Mouse (Mus musculus) liver, embryonic 15.5 days (tissue): ENCODE results near the gene Depdc1a. TPM values are rescaled to one million over a fixed set of nuclear protein-coding genes. Genes with fewer than 3 reads are reported as not detected.
"Not testable (repeated sequence)": the region's sequence is repeated elsewhere in the genome, so short reads cannot be mapped to it uniquely, and the experiment has no call there.

Experiments
- ATAC-seq: fragments of 200-750 bp; cut with Nextera tagmentation; 2 replicates; pipeline ENCODE4 v1.8.0; 2017; ENCODE audit warnings: moderate number of reproducible peaks, mild to moderate bottlenecking, moderate library complexity; ENCODE audit not compliant: insufficient read depth
- H3K27ac ChIP-seq: fragments of 300-500 bp; sonication (generic); replicated peaks from 2 replicates; pipeline ENCODE4 v1.5.1; 2015; ENCODE audit warnings: mild to moderate bottlenecking, inconsistent platforms
- H3K27me3 ChIP-seq: fragments of 300-500 bp; sonication (generic); 2 replicates; pipeline ENCODE4 v1.6.1; 2015; ENCODE audit warnings: mild to moderate bottlenecking, inconsistent platforms
- H3K36me3 ChIP-seq: fragments of 300-500 bp; sonication (generic); replicated peaks from 2 replicates; pipeline ENCODE4 v1.6.1; 2015; ENCODE audit warnings: moderate library complexity, mild to moderate bottlenecking, inconsistent platforms
- H3K4me1 ChIP-seq: fragments of 300-500 bp; sonication (generic); replicated peaks from 2 replicates; pipeline ENCODE4 v1.6.1; 2015; ENCODE audit warnings: inconsistent platforms
- H3K4me2 ChIP-seq: fragments of 300-500 bp; sonication (generic); 2 replicates; pipeline ENCODE4 v1.6.1; 2015; ENCODE audit warnings: moderate library complexity, mild to moderate bottlenecking, inconsistent platforms
- H3K4me3 ChIP-seq: fragments of 300-500 bp; sonication (generic); replicated peaks from 2 replicates; pipeline ENCODE4 v1.5.1; 2015; ENCODE audit warnings: mild to moderate bottlenecking, inconsistent platforms
- H3K9ac ChIP-seq: fragments of 300-500 bp; sonication (generic); 2 replicates; pipeline ENCODE4 v1.6.1; 2015; ENCODE audit warnings: moderate library complexity, mild to moderate bottlenecking, inconsistent platforms
- H3K9me3 ChIP-seq: fragments of 300-500 bp; sonication (generic); replicated peaks from 2 replicates; pipeline ENCODE4 v1.6.1; 2016; ENCODE audit warnings: inconsistent platforms
- WGBS: fragments of 180-500 bp; shearing (Covaris S2); methylation state at CpG from one replicate; pipeline ENCODE4 v1.1.7; 2015; ENCODE audit warnings: mixed read lengths; ENCODE audit not compliant: insufficient replicate concordance; 5-methylcytosine and 5-hydroxymethylcytosine counted together
- polyA plus RNA-seq: library from polyadenylated mRNA; unstranded; fragments of >200 nt; fragmentation: Nextera tagmentation; extraction: Ambion mirVana; gene quantifications from 2 replicates; pipeline ENCODE4 v1.2.1, GENCODE M21; 2015

The Depdc1a gene
- 22.0 and 24.8 TPM in 2 replicates for polyA plus RNA-seq

- Histone ChIP-seq H3K4me3 (peak within 1 kb of the TSS; percentile 78), H3K9me3 (no peaks in the 10 kb centered on the region), H3K27ac (peak within 1 kb of the TSS; percentile 82), H3K4me1 (peaks cover 5% of the 10 kb centered on the region), H3K36me3 (peaks cover 9% of the 10 kb centered on the region), H3K27me3 (no peaks in the 10 kb centered on the region), H3K9ac (peak within 1 kb of the TSS; percentile 79), H3K4me2 (peak within 1 kb of the TSS; percentile 81)
- WGBS: under 1% methylated on average over 28 of the region's 28 CpGs
- peak; percentile 100 for ATAC-seq
These were observed at the start of gene Depdc1a for GRCm38 (mm10) chr3:159495243-159495801. TSS of gene Depdc1a (plus strand) at chr3:159495433.

- 36% methylated on average over 1 of the region's 1 CpGs for WGBS
- Histone ChIP-seq H3K4me3 (no peak overlapping the region), H3K9me3 (no peaks in the 10 kb centered on the region), H3K36me3 (no peaks in the 10 kb centered on the region), H3K4me2 (no peak overlapping the region), H3K4me1 (no peaks in the 10 kb centered on the region), H3K27ac (no peak overlapping the region), H3K9ac (no peak overlapping the region), H3K27me3 (no peaks in the 10 kb centered on the region)
- no peak for ATAC-seq
These were observed 25.2 kb upstream of the Depdc1a start for GRCm38 (mm10) chr3:159470059-159470458.

GRCm38 (mm10) chr3:159475465-159475864 is 19.8 kb upstream of the Depdc1a start:
- H3K27me3 ChIP-seq: no peaks in the 10 kb centered on the region
- no peak overlapping the region for H3K9ac ChIP-seq
- H3K36me3 ChIP-seq: no peaks in the 10 kb centered on the region
- no peak overlapping the region for H3K27ac ChIP-seq
- 42% methylated on average over 1 of the region's 1 CpGs for WGBS
- no peaks in the 10 kb centered on the region for H3K9me3 ChIP-seq
- H3K4me3 ChIP-seq: no peak overlapping the region
- H3K4me1 ChIP-seq: no peaks in the 10 kb centered on the region
- no peak for ATAC-seq
- no peak overlapping the region for H3K4me2 ChIP-seq

GRCm38 (mm10) chr3:159477250-159477962 is 17.8 kb upstream of the Depdc1a start:
- H3K4me3 ChIP-seq: no peak overlapping the region
- no peak for ATAC-seq
- 42% methylated on average over 1 of the region's 1 CpGs for WGBS
- H3K4me2 ChIP-seq: no peak overlapping the region
- no peaks in the 10 kb centered on the region for H3K9me3 ChIP-seq
- no peaks in the 10 kb centered on the region for H3K36me3 ChIP-seq
- no peak overlapping the region for H3K27ac ChIP-seq
- no peak overlapping the region for H3K9ac ChIP-seq
- no peaks in the 10 kb centered on the region for H3K27me3 ChIP-seq
- no peaks in the 10 kb centered on the region for H3K4me1 ChIP-seq

GRCm38 (mm10) chr3:159494709-159495108 is 524 bp upstream of the Depdc1a start:
- Histone ChIP-seq H3K4me2 (peak overlapping the region; percentile 81), H3K27ac (peak overlapping the region; percentile 70; the same call in 1 of the 2 replicates)
- ATAC-seq: peak; percentile 47

GRCm38 (mm10) chr3:159508899-159509298 is 13.7 kb downstream of the Depdc1a start:
- ATAC-seq: no peak
- Histone ChIP-seq H3K27ac (no peak overlapping the region), H3K36me3 (peaks cover 7% of the 10 kb centered on the region), H3K9ac (no peak overlapping the region), H3K9me3 (no peaks in the 10 kb centered on the region), H3K27me3 (no peaks in the 10 kb centered on the region), H3K4me2 (no peak overlapping the region), H3K4me1 (no peaks in the 10 kb centered on the region), H3K4me3 (no peak overlapping the region)

More at GRCm38 (mm10) chr3:159494709-159495108, 524 bp upstream of the Depdc1a start:
- not testable (repeated sequence) for H3K36me3 ChIP-seq, H3K9me3 ChIP-seq, H3K27me3 ChIP-seq, H3K4me1 ChIP-seq
- peak overlapping the region; percentile 79 for H3K9ac ChIP-seq
- peak overlapping the region; percentile 78 for H3K4me3 ChIP-seq

- peaks cover 31% of the 10 kb centered on the region for H3K36me3 ChIP-seq
- ATAC-seq: no peak
- no peak overlapping the region for H3K9ac ChIP-seq
These were observed 33.3 kb downstream of the Depdc1a start for GRCm38 (mm10) chr3:159528563-159528962.

GRCm38 (mm10) chr3:159548303-159548702 is 53.1 kb downstream of the Depdc1a start:
- no peak overlapping the region for H3K9ac ChIP-seq
- no peaks in the 10 kb centered on the region for H3K9me3 ChIP-seq
- no peaks in the 10 kb centered on the region for H3K4me1 ChIP-seq
- no peak overlapping the region for H3K4me2 ChIP-seq
- H3K4me3 ChIP-seq: no peak overlapping the region
- H3K36me3 ChIP-seq: no peaks in the 10 kb centered on the region
- WGBS: 62% methylated on average over 3 of the region's 3 CpGs
- H3K27me3 ChIP-seq: no peaks in the 10 kb centered on the region
- ATAC-seq: no peak
- no peak overlapping the region for H3K27ac ChIP-seq

More at GRCm38 (mm10) chr3:159528563-159528962, 33.3 kb downstream of the Depdc1a start:
- no peak overlapping the region for H3K27ac ChIP-seq
- no peaks in the 10 kb centered on the region for H3K27me3 ChIP-seq
- no peak overlapping the region for H3K4me3 ChIP-seq
- H3K4me2 ChIP-seq: no peak overlapping the region
- H3K4me1 ChIP-seq: no peaks in the 10 kb centered on the region
- no peaks in the 10 kb centered on the region for H3K9me3 ChIP-seq

- Histone ChIP-seq H3K4me2 (no peak overlapping the region), H3K4me1 (no peaks in the 10 kb centered on the region), H3K36me3 (no peaks in the 10 kb centered on the region), H3K27me3 (no peaks in the 10 kb centered on the region), H3K9me3 (no peaks in the 10 kb centered on the region), H3K9ac (no peak overlapping the region), H3K27ac (no peak overlapping the region), H3K4me3 (no peak overlapping the region)
- no peak for ATAC-seq
These were observed 55.0 kb downstream of the Depdc1a start for GRCm38 (mm10) chr3:159550224-159550623.

Other genes with a start within 250 kb of the Depdc1a start
- not detected in 2 replicates for gene Rpe65, start 103.7 kb downstream of the Depdc1a start, polyA plus RNA-seq